Mouse (Mus musculus) heart, embryonic 16.5 days (tissue): Measurements from ENCODE around the gene Azi2. TPM values are rescaled to one million over a fixed set of nuclear protein-coding genes. Genes with fewer than 3 reads are reported as not detected.

Experiments used
- ATAC-seq: fragments of 200-750 bp; cut with Nextera tagmentation; replicated peaks from 2 replicates; pipeline ENCODE4 v1.8.0; 2017; ENCODE audit warnings: moderate number of reproducible peaks; ENCODE audit not compliant: insufficient read depth, low FRiP score; ENCODE audit errors: extremely low read depth
- H3K27ac ChIP-seq: fragments of 300-500 bp; sonication (generic); 2 replicates; pipeline ENCODE4 v1.5.1; 2014; ENCODE audit warnings: mild to moderate bottlenecking, low read length, control low read depth, moderate library complexity
- H3K27me3 ChIP-seq: fragments of 300-500 bp; sonication (generic); 2 replicates; pipeline ENCODE4 v1.6.1; 2014; ENCODE audit warnings: low read length, mixed read lengths; ENCODE audit not compliant: control insufficient read depth, insufficient read depth
- H3K36me3 ChIP-seq: fragments of 300-500 bp; sonication (generic); 2 replicates; pipeline ENCODE4 v1.6.1; 2014; ENCODE audit not compliant: control insufficient read depth, insufficient read depth
- H3K4me1 ChIP-seq: fragments of 300-500 bp; sonication (generic); 2 replicates; pipeline ENCODE4 v1.6.1; 2014; ENCODE audit warnings: low read length, mixed read lengths; ENCODE audit not compliant: control insufficient read depth, insufficient read depth
- H3K4me2 ChIP-seq: fragments of 300-500 bp; sonication (generic); 2 replicates; pipeline ENCODE4 v1.6.1; 2014; ENCODE audit warnings: low read depth, mild to moderate bottlenecking, control low read depth, low read length
- H3K4me3 ChIP-seq: fragments of 300-500 bp; sonication (generic); 2 replicates; pipeline ENCODE4 v1.5.1; 2014; ENCODE audit warnings: mild to moderate bottlenecking, control low read depth, low read length
- H3K9ac ChIP-seq: fragments of 300-500 bp; sonication (generic); 2 replicates; pipeline ENCODE4 v1.6.1; 2014; ENCODE audit warnings: low read length, control low read depth
- H3K9me3 ChIP-seq: fragments of 300-500 bp; sonication (generic); replicated peaks from 2 replicates; pipeline ENCODE4 v1.6.1; 2016; ENCODE audit warnings: low read length; ENCODE audit not compliant: control insufficient read depth
- WGBS: fragments of 180-500 bp; shearing (Covaris S2); extraction: QIAGEN DNeasy Blood & Tissue Kit; methylation state at CpG from one replicate; pipeline ENCODE4 v1.1.7; 2014; 5-methylcytosine and 5-hydroxymethylcytosine counted together
- polyA plus RNA-seq: library from polyadenylated mRNA; unstranded; fragments of >200 nt; fragmentation: Nextera tagmentation; extraction: Ambion mirVana; gene quantifications from 2 replicates; pipeline ENCODE4 v1.2.1, GENCODE M21; 2015

Gene Azi2
- polyA plus RNA-seq, 1 experiment from 2014 or later, result 71.5 TPM

GRCm38 (mm10) chr9:118031694-118032093 is 8.6 kb upstream of the Azi2 start:
- Histone ChIP-seq H3K27ac (no peak overlapping the region), H3K9me3 (no peaks in the 10 kb centered on the region), H3K9ac (no peak overlapping the region), H3K4me2 (no peak overlapping the region), H3K4me3 (no peak overlapping the region), H3K4me1 (no peaks in the 10 kb centered on the region), H3K36me3 (no peaks in the 10 kb centered on the region), H3K27me3 (no peaks in the 10 kb centered on the region)
- 33% methylated on average over 2 of the region's 2 CpGs for WGBS
- ATAC-seq, result no peak

GRCm38 (mm10) chr9:118034990-118035389 is 5.3 kb upstream of the Azi2 start:
- H3K36me3 ChIP-seq, result no peaks in the 10 kb centered on the region
- no peak overlapping the region for H3K9ac ChIP-seq
- WGBS, result 76% methylated on average over 3 of the region's 3 CpGs
- H3K9me3 ChIP-seq, result no peaks in the 10 kb centered on the region
- ATAC-seq, result no peak
- no peaks in the 10 kb centered on the region for H3K27me3 ChIP-seq
- no peaks in the 10 kb centered on the region for H3K4me1 ChIP-seq
- no peak overlapping the region for H3K4me3 ChIP-seq
- H3K4me2 ChIP-seq, result no peak overlapping the region
- H3K27ac ChIP-seq, result no peak overlapping the region

- peak overlapping the region; percentile 96 for H3K4me3 ChIP-seq
- H3K9me3 ChIP-seq, result no peaks in the 10 kb centered on the region
- no peaks in the 10 kb centered on the region for H3K27me3 ChIP-seq
- peaks cover 21% of the 10 kb centered on the region for H3K4me1 ChIP-seq
- ATAC-seq, result no peak
- WGBS, result under 1% methylated on average over 21 of the region's 21 CpGs
- peak overlapping the region; percentile 99 for H3K27ac ChIP-seq
- peak overlapping the region; percentile 96 for H3K9ac ChIP-seq
- peak overlapping the region; percentile 89 for H3K4me2 ChIP-seq
- H3K36me3 ChIP-seq, result no peaks in the 10 kb centered on the region; the same call in 1 of the 2 replicates
Observed at GRCm38 (mm10) chr9:118041022-118041400, 712 bp downstream of the Azi2 start.

- Histone ChIP-seq H3K27ac (no peak overlapping the region), H3K4me3 (peak overlapping the region; percentile 96), H3K9ac (peak overlapping the region; percentile 96), H3K4me2 (peak overlapping the region; percentile 89), H3K36me3 (no peaks in the 10 kb centered on the region; the same call in 1 of the 2 replicates), H3K27me3 (no peaks in the 10 kb centered on the region), H3K4me1 (peaks cover 21% of the 10 kb centered on the region), H3K9me3 (no peaks in the 10 kb centered on the region)
- 28% methylated on average over 5 of the region's 5 CpGs for WGBS
- ATAC-seq, result no peak
Observed at GRCm38 (mm10) chr9:118041646-118042045, 1.3 kb downstream of the Azi2 start.

GRCm38 (mm10) chr9:118042738-118043137 is 2.4 kb downstream of the Azi2 start:
- H3K27me3 ChIP-seq, result no peaks in the 10 kb centered on the region
- H3K9ac ChIP-seq, result no peak overlapping the region
- no peak overlapping the region for H3K4me2 ChIP-seq
- no peaks in the 10 kb centered on the region for H3K9me3 ChIP-seq
- H3K4me3 ChIP-seq, result no peak overlapping the region
- WGBS, result 74% methylated on average over 4 of the region's 4 CpGs
- no peaks in the 10 kb centered on the region; the same call in 1 of the 2 replicates for H3K36me3 ChIP-seq
- no peak for ATAC-seq
- H3K4me1 ChIP-seq, result peaks cover 21% of the 10 kb centered on the region
- H3K27ac ChIP-seq, result no peak overlapping the region

GRCm38 (mm10) chr9:118043581-118043980 is 3.3 kb downstream of the Azi2 start:
- H3K27ac ChIP-seq, result no peak overlapping the region
- no peaks in the 10 kb centered on the region for H3K27me3 ChIP-seq
- no peak overlapping the region for H3K9ac ChIP-seq
- peaks cover 4% of the 10 kb centered on the region; the same call in 1 of the 2 replicates for H3K36me3 ChIP-seq
- peaks cover 21% of the 10 kb centered on the region for H3K4me1 ChIP-seq
- no peaks in the 10 kb centered on the region for H3K9me3 ChIP-seq
- WGBS, result 93% methylated on average over 3 of the region's 3 CpGs
- no peak for ATAC-seq
- H3K4me3 ChIP-seq, result no peak overlapping the region
- H3K4me2 ChIP-seq, result no peak overlapping the region

- WGBS, result 48% methylated on average over 1 of the region's 1 CpGs
- H3K4me1 ChIP-seq, result peaks cover 21% of the 10 kb centered on the region
Observed at GRCm38 (mm10) chr9:118045011-118045533, 4.8 kb downstream of the Azi2 start.

GRCm38 (mm10) chr9:118053286-118053685 is 13.0 kb downstream of the Azi2 start:
- ATAC-seq, result no peak
- Histone ChIP-seq H3K9me3 (peaks cover 2% of the 10 kb centered on the region; the same call in 1 of the 2 replicates), H3K36me3 (peaks cover 33% of the 10 kb centered on the region), H3K9ac (no peak overlapping the region), H3K4me2 (no peak overlapping the region), H3K4me3 (no peak overlapping the region), H3K27ac (no peak overlapping the region), H3K27me3 (no peaks in the 10 kb centered on the region), H3K4me1 (no peaks in the 10 kb centered on the region)
- WGBS, result 42% methylated on average over 1 of the region's 1 CpGs

More at GRCm38 (mm10) chr9:118045011-118045533, 4.8 kb downstream of the Azi2 start:
- no peak overlapping the region for H3K4me3 ChIP-seq
- ATAC-seq, result no peak
- H3K27me3 ChIP-seq, result no peaks in the 10 kb centered on the region
- H3K4me2 ChIP-seq, result no peak overlapping the region
- H3K9me3 ChIP-seq, result no peaks in the 10 kb centered on the region
- H3K27ac ChIP-seq, result no peak overlapping the region
- peaks cover 9% of the 10 kb centered on the region; the same call in 1 of the 2 replicates for H3K36me3 ChIP-seq
- no peak overlapping the region for H3K9ac ChIP-seq

GRCm38 (mm10) chr9:118059101-118059500 is 18.8 kb downstream of the Azi2 start:
- Histone ChIP-seq H3K27ac (no peak overlapping the region), H3K9me3 (no peaks in the 10 kb centered on the region), H3K27me3 (no peaks in the 10 kb centered on the region), H3K36me3 (peaks cover 30% of the 10 kb centered on the region), H3K4me3 (no peak overlapping the region), H3K9ac (no peak overlapping the region), H3K4me2 (no peak overlapping the region), H3K4me1 (no peaks in the 10 kb centered on the region)
- 72% methylated on average over 3 of the region's 3 CpGs for WGBS
- ATAC-seq, result no peak
